Mouse (Mus musculus) ES-E14 (cell line): Measurements from ENCODE around the gene S100a10. TPM values are rescaled to one million over a fixed set of nuclear protein-coding genes. Genes with fewer than 3 reads are reported as not detected.

Source experiments
- DNase-seq: peaks from one replicate; pipeline ENCODE4 v3.0.0-alpha.2; 2013; ENCODE audit warnings: low read depth, low spot score
- H3K27ac ChIP-seq: 2 replicates; pipeline ENCODE4 v1.5.1; 2012; ENCODE audit warnings: low read depth, mild to moderate bottlenecking, low read length, moderate library complexity, mixed read lengths; ENCODE audit not compliant: poor library complexity, insufficient read depth, severe bottlenecking
- H3K36me3 ChIP-seq: 2 replicates; pipeline ENCODE4 v1.6.1; 2012; ENCODE audit warnings: mild to moderate bottlenecking, low read length, moderate library complexity, mixed read lengths; ENCODE audit not compliant: control insufficient read depth, poor library complexity, insufficient read depth, severe bottlenecking
- H3K4me1 ChIP-seq, 2 experiments: fragments of 150-350 bp in 1 of 2; sonication (generic) in 1 of 2; 2 replicates each; pipeline ENCODE4 v1.6.1; 2012; ENCODE audit warnings: low read length in 2 of 2, mild to moderate bottlenecking in 1 of 2, mixed read lengths in 1 of 2; ENCODE audit not compliant: control insufficient read depth in 2 of 2, insufficient read depth in 2 of 2, poor library complexity in 1 of 2
- H3K4me3 ChIP-seq, 2 experiments: fragments of 150-350 bp in 1 of 2; sonication (generic) in 1 of 2; 2 replicates each; pipeline ENCODE4 v1.5.1; 2012; ENCODE audit warnings: low read length in 2 of 2, low read depth in 1 of 2, mild to moderate bottlenecking in 1 of 2, mixed read lengths in 1 of 2; ENCODE audit not compliant: insufficient read depth in 1 of 2, poor library complexity in 1 of 2, severe bottlenecking in 1 of 2
- H3K9ac ChIP-seq: 2 replicates; pipeline ENCODE4 v1.6.1; 2012; ENCODE audit warnings: low read depth, mild to moderate bottlenecking, low read length, mixed read lengths; ENCODE audit not compliant: poor library complexity, insufficient read depth, severe bottlenecking
- H3K9me3 ChIP-seq: fragments of 150-350 bp; sonication (generic); 2 replicates; pipeline ENCODE4 v1.6.1; 2012; ENCODE audit warnings: low read depth, mild to moderate bottlenecking, low read length; ENCODE audit not compliant: control insufficient read depth, insufficient read depth
- CHD2 ChIP-seq: IDR thresholded peaks from 2 replicates; pipeline ENCODE4 v1.6.1; 2014; ENCODE audit warnings: mild to moderate bottlenecking, low read depth, low read length, inconsistent platforms
- HCFC1 ChIP-seq: IDR thresholded peaks from 2 replicates; pipeline ENCODE4 v1.6.1; 2012; ENCODE audit warnings: low read length, inconsistent platforms, borderline replicate concordance; ENCODE audit not compliant: insufficient read depth
- MAFK ChIP-seq: IDR thresholded peaks from 2 replicates; pipeline ENCODE4 v1.6.1; 2014; ENCODE audit warnings: mild to moderate bottlenecking, low read depth, low read length, inconsistent platforms; ENCODE audit not compliant: insufficient read depth
- ZC3H11A ChIP-seq: IDR thresholded peaks from 2 replicates; pipeline ENCODE4 v1.6.1; 2012; ENCODE audit warnings: low read depth, mild to moderate bottlenecking, inconsistent platforms, low read length, borderline replicate concordance
- ZNF384 ChIP-seq: IDR thresholded peaks from 2 replicates; pipeline ENCODE4 v1.6.1; 2012; ENCODE audit warnings: low read depth, low read length, inconsistent platforms
- in situ Hi-C, 2 experiments: fragments of 600-800 bp; cut with MboI; formaldehyde crosslinking; loops; one replicate each; pipeline ENCODE4 v1.15.1; 2025; ENCODE audit warnings: low sequenced_read_pairs in 2 of 2, inconsistent platforms in 1 of 2; ENCODE audit not compliant: unreplicated experiment in 2 of 2
- total RNA-seq: library from RNA; depleted of rRNA; stranded (reverse); fragments of 300-350 nt; gene quantifications from 2 replicates; pipeline ENCODE4 v1.2.3, GENCODE M21; 2012

Gene S100a10
- total RNA-seq, 1 experiment: 388 TPM

GRCm38 (mm10) chr3:93562372-93562771, 7.5 kb downstream of the S100a10 start:
- H3K9ac ChIP-seq: no peak overlapping the region
- no peak overlapping the region for H3K27ac ChIP-seq
- H3K36me3 ChIP-seq: peaks cover 8% of the 10 kb centered on the region
- no peaks in the 10 kb centered on the region for H3K9me3 ChIP-seq
- TF ChIP-seq MAFK (no peak), ZNF384 (no peak), CHD2 (no peak), ZC3H11A (no peak)
- in situ Hi-C loops: no loop called here
- H3K4me3 ChIP-seq: no peak overlapping the region
- DNase-seq: no peak
- peaks cover 6 to 11% of the 10 kb centered on the region in 2 experiments; a peak in 3 of 4 replicates for H3K4me1 ChIP-seq

DNA sequence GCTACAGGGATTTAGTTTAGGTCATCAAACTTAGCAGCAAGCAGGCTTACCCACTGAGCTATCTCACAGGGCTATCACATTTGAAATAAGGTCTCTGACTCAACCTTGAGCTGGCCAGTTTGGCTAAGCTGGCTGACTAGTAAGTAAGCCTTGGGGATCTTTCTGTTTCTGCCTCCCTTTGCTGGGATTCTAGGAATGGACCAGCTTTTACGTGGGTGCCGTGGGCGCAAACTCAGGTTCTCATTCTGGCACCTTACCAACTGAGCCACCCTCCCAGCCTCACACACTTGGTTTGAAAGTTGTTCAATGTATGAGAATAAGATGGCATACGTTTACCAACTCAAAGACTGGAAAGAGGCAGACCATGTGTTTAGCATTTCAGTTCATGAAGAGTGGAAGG, 8.3 kb downstream of the S100a10 start:
- in situ Hi-C loops: no loop called here
- H3K27ac ChIP-seq: no peak overlapping the region
- no peak overlapping the region for H3K9ac ChIP-seq
- DNase-seq: no peak
- peaks cover 8% of the 10 kb centered on the region for H3K36me3 ChIP-seq
- TF ChIP-seq MAFK (no peak), HCFC1 (no peak)
- no peak overlapping the region for H3K4me3 ChIP-seq
- peaks cover 3 to 5% of the 10 kb centered on the region in 2 experiments; a peak in 3 of 4 replicates for H3K4me1 ChIP-seq
- H3K9me3 ChIP-seq: no peaks in the 10 kb centered on the region

DNA sequence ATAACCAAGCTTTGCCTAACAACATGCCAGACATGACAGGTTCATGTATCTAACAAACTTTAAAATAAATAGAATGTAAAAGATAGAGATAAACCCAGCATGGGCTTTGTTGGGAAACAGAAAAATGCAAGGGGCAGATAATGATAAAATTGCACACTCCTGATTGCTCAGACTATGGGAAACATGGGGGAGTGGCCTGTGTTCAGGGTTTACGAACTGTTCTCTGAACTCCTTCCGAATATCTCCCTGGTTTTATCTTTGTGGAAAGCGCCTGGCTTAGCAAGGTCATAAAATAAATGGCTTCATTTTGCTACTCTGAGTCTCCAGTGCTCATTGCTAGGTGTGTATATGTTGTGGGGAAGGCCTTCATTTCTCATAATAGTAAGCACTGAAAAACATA, 12.0 kb downstream of the S100a10 start:
- no peak for DNase-seq
- Histone ChIP-seq H3K36me3 (peaks cover 2% of the 10 kb centered on the region), H3K9ac (no peak overlapping the region), H3K4me3 (no peak overlapping the region), H3K27ac (no peak overlapping the region), H3K4me1 (no peaks in the 10 kb centered on the region), H3K9me3 (no peaks in the 10 kb centered on the region)
- in situ Hi-C loops: no loop called here
- no peak for TF ChIP-seq HCFC1
- TF ChIP-seq ZC3H11A: no peak
- TF ChIP-seq CHD2: no peak
- no peak for TF ChIP-seq ZNF384
- no peak for TF ChIP-seq MAFK

- no peaks in the 10 kb centered on the region; the same call in none of the 2 replicates for H3K36me3 ChIP-seq
- no peak overlapping the region for H3K9ac ChIP-seq
- H3K9me3 ChIP-seq: no peaks in the 10 kb centered on the region
- TF ChIP-seq CHD2: no peak
- no peak for TF ChIP-seq ZNF384
- TF ChIP-seq MAFK: no peak
- TF ChIP-seq HCFC1: no peak
- TF ChIP-seq ZC3H11A: no peak
- no peak overlapping the region for H3K27ac ChIP-seq
- no peaks in the 10 kb centered on the region for H3K4me1 ChIP-seq
- no peak overlapping the region for H3K4me3 ChIP-seq
- no peak for DNase-seq
- in situ Hi-C loops: no loop called here
Measured at GRCm38 (mm10) chr3:93567721-93568120, 12.8 kb downstream of the S100a10 start.

DNA sequence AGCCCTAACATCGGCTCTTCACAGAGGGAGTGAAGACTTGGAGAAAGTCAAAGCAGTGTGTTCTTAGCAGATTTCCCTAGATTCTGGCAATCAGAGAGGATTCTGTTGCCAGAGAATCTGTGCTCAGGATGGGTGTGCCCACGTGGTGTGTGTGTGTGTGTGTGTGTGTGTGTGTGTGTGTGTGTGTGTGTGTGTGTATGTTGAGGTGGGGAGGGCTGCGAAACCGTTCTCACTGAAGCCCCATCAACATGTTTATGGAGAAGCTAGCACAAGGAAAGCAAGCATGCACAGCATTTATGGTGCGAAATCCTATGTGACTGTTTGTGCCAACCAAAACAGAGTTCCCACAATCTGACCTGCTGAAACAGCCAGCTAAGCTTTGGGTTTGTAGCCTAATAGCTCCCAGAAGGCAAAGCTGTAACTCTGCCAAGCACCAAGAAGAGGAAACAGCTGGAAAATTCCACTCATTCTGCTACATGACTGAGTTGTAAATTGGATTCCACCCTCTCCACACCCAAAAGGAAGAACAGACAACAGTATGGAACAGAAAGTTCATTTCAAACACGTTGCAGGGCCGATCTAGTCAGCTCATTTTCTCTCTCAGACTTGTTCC, 13.7 kb downstream of the S100a10 start:
- H3K36me3 ChIP-seq: no peaks in the 10 kb centered on the region; the same call in 1 of the 2 replicates
- H3K4me1 ChIP-seq: peaks cover 0 to under 1% of the 10 kb centered on the region in 2 experiments; a peak in 1 of 4 replicates
- in situ Hi-C loops: no loop called here
- H3K9ac ChIP-seq: no peak overlapping the region
- no peak for TF ChIP-seq MAFK
- no peak for TF ChIP-seq HCFC1
- TF ChIP-seq ZC3H11A: no peak
- no peak for DNase-seq
- no peak overlapping the region for H3K4me3 ChIP-seq
- H3K27ac ChIP-seq: no peak overlapping the region
- no peaks in the 10 kb centered on the region for H3K9me3 ChIP-seq
